8 mouse cellular contexts compared by ENCODE assay signal in the genomic region with DNA sequence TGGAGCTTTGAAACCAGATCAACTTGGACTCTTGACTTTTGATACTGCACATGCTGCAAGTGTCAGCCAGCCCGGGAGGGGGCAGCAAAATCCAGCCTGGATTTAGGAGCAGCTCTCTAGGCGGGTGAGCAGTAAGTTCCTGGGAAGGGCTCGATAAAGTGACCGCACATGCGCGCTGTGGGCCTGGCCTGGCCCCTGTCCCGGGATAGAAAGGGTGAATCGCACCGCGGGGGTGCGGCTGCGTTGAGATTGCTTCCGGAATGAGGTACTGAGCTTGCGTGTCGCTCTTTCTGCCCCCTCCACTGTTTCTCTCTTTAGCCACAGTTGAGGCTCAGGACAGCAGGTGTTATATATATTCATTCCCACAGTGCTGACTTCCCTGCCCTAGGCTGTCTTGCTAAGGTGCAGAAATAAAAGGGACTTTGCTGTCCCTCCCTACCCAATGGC. TPM values are rescaled to one million over a fixed set of nuclear protein-coding genes. Genes with fewer than 3 reads are reported as not detected.
DNase-seq lines count a peak whose midpoint lies in the region; ATAC-seq and TF ChIP-seq lines count a peak whose summit lies in the region.

No protein-coding gene starts in this region.

- H3K4me2 ChIP-seq in heart, embryonic 13.5 days = peak overlapping the region; percentile 68
- peak overlapping the region; percentile 61 for H3K4me2 ChIP-seq in liver, embryonic 12.5 days
- H3K4me2 ChIP-seq in stomach, embryonic 16.5 days (ENCODE audit: low read depth, low read length) = peak overlapping the region; percentile 63

- no peaks in the 10 kb centered on the region for H3K9me3 ChIP-seq in heart, embryonic 13.5 days
- no peaks in the 10 kb centered on the region for H3K9me3 ChIP-seq in liver, embryonic 12.5 days (replicated peaks)
- H3K9me3 ChIP-seq in stomach, embryonic 16.5 days (replicated peaks; ENCODE audit: control insufficient read depth, low read length) = no peaks in the 10 kb centered on the region

- H3K9ac ChIP-seq in heart, embryonic 13.5 days = peak overlapping the region; percentile 75
- H3K9ac ChIP-seq in liver, embryonic 12.5 days = no peak overlapping the region
- peak overlapping the region; percentile 60 for H3K9ac ChIP-seq in stomach, embryonic 16.5 days (ENCODE audit: low read length)

- no peak for TF ChIP-seq POLR2A in bone marrow macrophage, adult 2 months (IDR thresholded peaks at IDR 0.05; ENCODE audit: borderline replicate concordance, low read depth, low read length)

- no peaks in the 10 kb centered on the region for H3K36me3 ChIP-seq in heart, embryonic 13.5 days
- H3K36me3 ChIP-seq in liver, embryonic 12.5 days = no peaks in the 10 kb centered on the region
- H3K36me3 ChIP-seq in stomach, embryonic 16.5 days (ENCODE audit: control insufficient read depth, insufficient read depth, low read length) = no peaks in the 10 kb centered on the region

- no peaks in the 10 kb centered on the region for H3K4me1 ChIP-seq in bone marrow macrophage, adult 2 months (ENCODE audit: control insufficient read depth, insufficient read depth, low read length)
- peaks cover 12% of the 10 kb centered on the region for H3K4me1 ChIP-seq in heart, embryonic 13.5 days
- H3K4me1 ChIP-seq in liver, embryonic 12.5 days = no peaks in the 10 kb centered on the region
- H3K4me1 ChIP-seq in stomach, embryonic 16.5 days (ENCODE audit: control insufficient read depth, insufficient read depth, low read length) = no peaks in the 10 kb centered on the region

- peak; percentile 70 for DNase-seq in B cell, adult 2 months
- DNase-seq in fat pad, adult 2 months (ENCODE audit: extremely low read depth, low read depth, low spot score) = peak; percentile 31
- peak; percentile 92 for DNase-seq in kidney, postnatal 10 days
- peak; percentile 86 for DNase-seq in neural tube, embryonic 10.5 days (ENCODE audit: extremely low spot score, low spot score)

- peak; percentile 76; the same call in 1 of the 2 replicates for ATAC-seq in heart, embryonic 13.5 days (ENCODE audit: extremely low read depth, insufficient number of reproducible peaks, low FRiP score, low TSS enrichment)
- peak; percentile 73 for ATAC-seq in liver, embryonic 12.5 days
- ATAC-seq in stomach, embryonic 16.5 days (ENCODE audit: insufficient read depth, low FRiP score) = peak; percentile 95

- TF ChIP-seq CTCF in bone marrow macrophage, adult 2 months (IDR thresholded peaks at IDR 0.05; ENCODE audit: low read depth, low read length) = peak; percentile 46; the same call in 1 of the 2 replicates

- peaks cover 22% of the 10 kb centered on the region for H3K27me3 ChIP-seq in heart, embryonic 13.5 days (replicated peaks)
- H3K27me3 ChIP-seq in liver, embryonic 12.5 days (replicated peaks) = peaks cover 19% of the 10 kb centered on the region; the same call in 1 of the 2 replicates
- H3K27me3 ChIP-seq in stomach, embryonic 16.5 days (ENCODE audit: control insufficient read depth, insufficient read depth, low read length) = no peaks in the 10 kb centered on the region

- no peak overlapping the region for H3K27ac ChIP-seq in bone marrow macrophage, adult 2 months (ENCODE audit: insufficient read depth, low read depth, low read length)
- H3K27ac ChIP-seq in heart, embryonic 13.5 days (replicated peaks) = no peak overlapping the region
- no peak overlapping the region for H3K27ac ChIP-seq in liver, embryonic 12.5 days
- H3K27ac ChIP-seq in stomach, embryonic 16.5 days (ENCODE audit: low read length) = no peak overlapping the region

- peak overlapping the region; percentile 16; the same call in 1 of the 2 replicates for H3K4me3 ChIP-seq in bone marrow macrophage, adult 2 months (ENCODE audit: insufficient read depth, low read length)
- peak overlapping the region; percentile 51 for H3K4me3 ChIP-seq in heart, embryonic 13.5 days
- H3K4me3 ChIP-seq in liver, embryonic 12.5 days = peak overlapping the region; percentile 26
- H3K4me3 ChIP-seq in stomach, embryonic 16.5 days (replicated peaks; ENCODE audit: low read length) = peak overlapping the region; percentile 46

- WGBS in heart, embryonic 13.5 days = under 1% methylated on average over 15 of the region's 15 CpGs
- WGBS in liver, embryonic 12.5 days (ENCODE audit: insufficient replicate concordance) = 1% methylated on average over 15 of the region's 15 CpGs
- under 1% methylated on average over 15 of the region's 15 CpGs for WGBS in stomach, embryonic 16.5 days

RNA-seq across cellular contexts. Expression of a gene that starts 52.1 kb away (rescaled TPM):
- polyA plus RNA-seq in bone marrow macrophage, adult 2 months (2012; ENCODE audit: insufficient read depth, insufficient read length, missing spikeins) = 2.6 and 3.5 TPM in 2 replicates
- 11.8 and 12.3 TPM in 2 replicates for polyA plus RNA-seq in heart, embryonic 13.5 days (2015; fragmentation: Nextera tagmentation; extraction: Ambion mirVana)
- polyA plus RNA-seq in liver, embryonic 12.5 days (2016; fragmentation: Nextera tagmentation; extraction: Ambion mirVana) = 4.2 and 4.9 TPM in 2 replicates
- polyA plus RNA-seq in stomach, embryonic 16.5 days (2015; fragmentation: Nextera tagmentation; extraction: Ambion mirVana) = 12.7 and 13.5 TPM in 2 replicates

Comparison
In these comparisons a context has a peak if more than half of its experiments do, and no peak if none do; other contexts are left out.
1. DNase-seq: peak in every context shown above with its lines; median percentile 92 in kidney, postnatal 10 days; 86 in neural tube, embryonic 10.5 days; 70 in B cell, adult 2 months; 31 in fat pad, adult 2 months.